Mouse (Mus musculus) lung, postnatal 4 days (tissue): ENCODE results near the gene Art3.

Source experiments
- DNase-seq, 2 experiments: peaks; one replicate each; pipeline ENCODE4 v3.0.0; 2021

Art3 gene

DNA sequence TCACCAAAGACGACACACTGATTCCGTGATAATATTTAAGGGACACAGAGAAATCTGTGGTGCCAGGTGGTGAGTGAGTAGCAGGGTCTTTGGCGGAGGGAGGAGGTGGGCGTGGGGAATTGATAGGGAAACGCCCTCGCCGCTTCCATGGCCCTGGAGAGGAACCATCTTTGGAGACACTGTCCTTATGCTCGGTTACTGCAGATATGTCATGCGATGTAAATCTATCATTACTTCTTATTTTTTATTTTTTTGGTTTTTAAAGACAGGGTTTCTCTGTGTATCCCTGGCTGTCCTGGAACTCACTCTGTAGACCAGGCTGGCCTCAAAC is 50.7 kb downstream of the Art3 start:
- no peak for DNase-seq

GRCm38 (mm10) chr5:92383747-92384146 is 52.1 kb downstream of the Art3 start:
- DNase-seq, result no peak

DNA sequence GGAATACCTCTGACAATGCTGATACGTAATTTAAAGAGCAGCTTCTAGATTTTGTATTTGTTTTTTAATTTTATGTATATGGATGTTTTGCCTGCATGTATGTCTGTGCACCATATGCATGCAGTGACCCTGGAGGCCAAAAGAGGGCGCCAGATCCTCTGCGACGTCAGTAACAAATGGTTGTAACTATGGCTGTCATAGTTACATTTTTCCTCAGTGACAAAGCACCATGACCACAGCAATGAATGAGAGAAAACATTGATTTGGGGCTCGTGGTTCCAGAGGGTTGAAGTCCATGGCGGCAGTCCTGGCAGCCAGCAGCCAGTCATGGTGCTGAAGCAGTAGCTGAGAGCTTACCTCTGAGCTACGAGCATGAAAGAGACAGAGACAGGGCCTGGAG is 53.2 kb downstream of the Art3 start:
- peak in 1 of 2 experiments; percentile 39 for DNase-seq

DNA sequence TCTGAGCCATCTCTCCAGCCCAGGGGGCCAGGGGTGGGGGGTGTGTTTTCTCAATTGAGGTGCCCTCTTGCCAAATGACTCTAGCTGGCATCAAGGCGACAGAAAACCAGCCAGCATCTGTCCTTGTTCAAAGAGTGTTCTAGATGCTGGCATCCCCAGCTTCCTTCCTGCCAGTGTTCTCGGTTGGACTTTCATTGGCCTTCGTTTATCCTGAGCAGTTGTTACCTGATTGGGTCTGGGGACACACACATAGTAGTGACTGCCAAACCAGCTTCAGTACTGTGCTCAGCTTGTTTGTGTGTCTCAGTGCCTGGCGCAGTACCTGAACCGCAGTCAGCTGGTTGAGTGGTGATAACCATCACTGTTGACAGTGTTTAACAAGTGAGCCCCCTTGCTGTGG is 54.5 kb downstream of the Art3 start:
- DNase-seq, result no peak

GRCm38 (mm10) chr5:92386643-92387042 is 55.0 kb downstream of the Art3 start:
- peak; percentile 35 to 43 for DNase-seq

DNA sequence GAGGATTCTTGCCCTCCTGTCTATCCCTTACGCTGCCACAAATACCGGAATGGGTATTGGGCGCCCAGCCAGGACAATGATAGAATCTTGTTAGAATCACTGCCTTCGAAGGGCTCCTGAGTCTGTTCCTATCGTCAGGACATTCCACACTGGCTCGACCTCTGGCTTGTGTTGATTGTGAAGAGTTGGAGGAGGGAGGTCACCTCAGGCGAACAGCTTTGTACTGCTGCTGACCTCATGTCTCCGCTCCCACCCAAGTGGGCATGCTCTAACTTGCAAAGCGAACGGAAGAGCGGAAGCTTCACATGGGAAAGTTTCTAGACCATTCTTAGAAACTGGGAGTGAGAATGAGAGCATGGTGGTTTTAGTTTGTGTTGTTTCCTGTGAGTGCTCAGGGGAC is 55.8 kb downstream of the Art3 start:
- peak in 1 of 2 experiments; percentile 16 for DNase-seq

GRCm38 (mm10) chr5:92389977-92390376 is 58.4 kb downstream of the Art3 start:
- DNase-seq, result no peak

- no peak for DNase-seq
Measured at GRCm38 (mm10) chr5:92390615-92391014, 59.0 kb downstream of the Art3 start.

DNA sequence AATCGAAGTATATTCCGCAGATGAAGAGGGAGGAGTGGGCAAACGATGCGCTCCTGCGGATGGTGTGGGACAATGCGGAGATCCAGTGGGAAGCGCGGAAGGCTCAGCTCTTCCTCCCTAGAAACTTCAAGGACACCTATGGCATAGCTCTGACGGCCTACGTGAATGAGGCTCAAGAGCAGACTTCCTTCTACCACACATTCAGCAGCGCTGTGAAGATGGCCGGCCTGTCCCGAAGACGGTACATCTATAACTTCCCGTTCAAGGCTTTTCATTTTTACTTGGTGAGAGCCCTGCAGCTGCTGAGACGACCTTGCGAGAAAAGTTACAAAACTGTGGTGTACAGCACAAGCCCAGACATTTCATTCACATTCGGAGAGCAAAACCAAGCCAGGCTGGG is 60.9 kb downstream of the Art3 start:
- no peak for DNase-seq

- no peak for DNase-seq
Measured at GRCm38 (mm10) chr5:92393863-92394262, 62.2 kb downstream of the Art3 start.

DNA sequence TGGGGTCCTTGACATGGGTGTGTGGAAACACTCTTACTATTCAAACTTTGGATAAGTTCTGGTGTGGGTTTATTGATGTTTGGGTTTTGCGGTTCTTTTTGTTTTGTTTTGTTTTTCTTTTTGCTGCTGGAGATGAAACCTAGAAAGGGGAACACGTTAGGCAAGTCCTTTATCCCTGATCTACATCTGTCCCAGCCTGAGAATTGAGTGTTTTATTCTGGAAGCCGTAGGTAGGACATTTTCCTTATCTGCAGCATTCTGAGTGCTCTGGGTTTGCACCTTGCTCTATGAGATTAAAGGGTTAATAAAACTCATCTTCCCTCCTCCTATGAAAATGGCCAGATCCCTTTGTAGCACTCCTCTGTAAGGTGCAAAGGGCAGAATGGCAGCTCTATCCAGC is 64.1 kb downstream of the Art3 start:
- DNase-seq, result no peak

- DNase-seq, result no peak
Measured at GRCm38 (mm10) chr5:92396476-92396875, 64.8 kb downstream of the Art3 start.

DNA sequence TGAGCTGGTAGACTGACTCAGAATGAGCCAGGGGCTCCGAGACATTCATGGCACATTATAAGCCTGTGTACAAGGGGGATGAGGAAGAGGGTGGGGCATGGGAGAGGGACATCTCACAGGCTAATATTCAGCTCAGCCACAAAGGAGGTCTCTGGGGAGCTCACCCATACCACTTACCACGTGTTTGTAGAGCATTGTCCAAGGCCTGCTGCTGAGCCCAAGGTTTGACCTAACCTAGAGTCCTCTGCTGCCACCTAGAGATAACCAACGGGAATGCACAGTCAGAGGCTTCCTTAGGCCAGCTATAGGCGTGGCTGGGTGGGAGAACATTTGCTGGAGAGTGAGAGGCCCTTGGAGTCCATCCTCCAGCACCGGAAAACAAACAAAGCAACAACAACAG is 66.5 kb downstream of the Art3 start:
- peak; percentile 47 to 81 for DNase-seq

DNA sequence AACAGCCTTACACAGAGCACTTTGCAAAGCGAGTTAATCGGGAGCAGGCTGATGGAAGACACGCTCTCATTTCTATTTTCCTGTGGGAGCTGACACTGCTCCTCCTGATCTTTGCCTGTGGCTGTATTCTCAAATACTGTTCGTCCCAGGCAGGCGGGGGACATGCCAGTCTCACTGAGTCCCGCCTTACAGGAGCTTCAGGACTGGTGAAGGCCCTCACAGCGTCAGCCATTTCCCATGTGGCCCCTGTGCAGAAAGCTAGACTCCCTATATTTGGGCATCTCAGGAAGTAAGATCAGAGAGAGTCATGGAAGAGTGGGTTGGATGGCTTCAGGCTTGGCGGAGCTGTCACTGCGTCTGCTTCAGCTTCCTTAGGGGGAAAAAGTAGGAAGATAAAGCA is 71.2 kb downstream of the Art3 start:
- no peak for DNase-seq

- no peak for DNase-seq
Measured at GRCm38 (mm10) chr5:92403562-92404399, 72.2 kb downstream of the Art3 start.

- DNase-seq, result no peak
Measured at GRCm38 (mm10) chr5:92404400-92404678, 72.7 kb downstream of the Art3 start.

GRCm38 (mm10) chr5:92409361-92410155 is 77.9 kb downstream of the Art3 start:
- DNase-seq, result no peak

- DNase-seq, result no peak
Measured at GRCm38 (mm10) chr5:92410486-92410885, 78.9 kb downstream of the Art3 start.

- DNase-seq, result no peak
Measured at GRCm38 (mm10) chr5:92411461-92412140, 80.0 kb downstream of the Art3 start.

- DNase-seq, result no peak
Measured at GRCm38 (mm10) chr5:92413271-92413981, 81.8 kb downstream of the Art3 start.

- no peak for DNase-seq
Measured at GRCm38 (mm10) chr5:92413982-92414375, 82.4 kb downstream of the Art3 start.

- DNase-seq, result no peak
Measured at GRCm38 (mm10) chr5:92424126-92424525, 92.5 kb downstream of the Art3 start.

GRCm38 (mm10) chr5:92430723-92431122 is 99.1 kb downstream of the Art3 start:
- DNase-seq, result no peak
